Comparison of ENCODE assay signal across 14 mouse cellular contexts in the genomic region with DNA sequence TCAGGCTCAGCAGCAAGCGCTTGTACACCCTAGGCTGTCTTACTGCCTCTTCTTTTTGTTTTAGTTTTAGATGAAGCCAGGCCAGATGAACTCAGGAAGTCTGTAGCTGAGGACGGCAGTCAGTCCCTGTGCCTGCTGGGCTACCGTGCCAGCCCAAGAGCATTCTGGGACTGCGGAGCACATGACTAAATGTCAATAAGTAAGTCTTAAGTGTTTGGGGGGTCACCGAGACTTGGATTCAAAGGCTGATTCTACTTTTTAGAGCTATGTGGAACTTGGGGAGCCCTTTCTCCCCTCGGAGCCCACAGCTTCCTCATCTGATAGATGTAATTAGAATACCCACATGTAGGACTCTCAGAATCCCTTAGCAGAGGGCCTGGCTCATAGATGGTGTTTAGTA. TPM values are rescaled to one million over a fixed set of nuclear protein-coding genes. Genes with fewer than 3 reads are reported as not detected.
DNase-seq lines count a peak whose midpoint lies in the region; ATAC-seq and TF ChIP-seq lines count a peak whose summit lies in the region.
"Had no signal": no experiment of that assay in that cellular context is flagged by ENCODE, and none has a peak within 500 bp of the region (broad histone marks: within the 10 kb centered on the region; RNA-seq: fewer than 3 reads in every experiment).

No protein-coding gene starts in this region.

- 0 out of 2 replicates have a peak, but pooled peaks have one; percentile 14 for TF ChIP-seq POLR2A in CH12.LX (IDR thresholded peaks at IDR 0.05; ENCODE audit: low read depth, low read length)

- H3K27me3 ChIP-seq in heart, embryonic 15.5 days = no peaks in the 10 kb centered on the region
- H3K27me3 ChIP-seq in liver, embryonic 13.5 days = no peaks in the 10 kb centered on the region
- no peaks in the 10 kb centered on the region for H3K27me3 ChIP-seq in liver, embryonic 12.5 days (replicated peaks)
- no peaks in the 10 kb centered on the region for H3K27me3 ChIP-seq in CH12.LX (replicated peaks)
- no peaks in the 10 kb centered on the region for H3K27me3 ChIP-seq in intestine, embryonic 16.5 days (replicated peaks; ENCODE audit: control insufficient read depth, insufficient read depth, low read length)
- H3K27me3 ChIP-seq: embryonic facial prominence, embryonic 15.5 days; neural tube, embryonic 13.5 days had no signal

- no peaks in the 10 kb centered on the region for H3K36me3 ChIP-seq in heart, embryonic 15.5 days
- no peaks in the 10 kb centered on the region for H3K36me3 ChIP-seq in liver, embryonic 13.5 days
- H3K36me3 ChIP-seq in liver, embryonic 12.5 days = no peaks in the 10 kb centered on the region
- H3K36me3 ChIP-seq in CH12.LX (replicated peaks in 1 of 2; ENCODE audit: control insufficient read depth in 1 of 2, insufficient read depth in 1 of 2, low read length in 1 of 2) = peaks cover 0 to 1% of the 10 kb centered on the region in 2 experiments
- H3K36me3 ChIP-seq in intestine, embryonic 16.5 days (ENCODE audit: control insufficient read depth, insufficient read depth, low read length) = no peaks in the 10 kb centered on the region
- H3K36me3 ChIP-seq: embryonic facial prominence, embryonic 15.5 days; neural tube, embryonic 13.5 days had no signal

- no peak for ATAC-seq in heart, embryonic 15.5 days (replicated peaks; ENCODE audit: insufficient number of reproducible peaks, insufficient read depth, low FRiP score, low read depth)
- ATAC-seq in liver, embryonic 13.5 days (ENCODE audit: low read depth) = no peak
- ATAC-seq in liver, embryonic 12.5 days = no peak
- ATAC-seq in intestine, embryonic 16.5 days = no peak

- H3K4me2 ChIP-seq in heart, embryonic 15.5 days = no peak overlapping the region
- no peak overlapping the region for H3K4me2 ChIP-seq in liver, embryonic 13.5 days
- no peak overlapping the region; the same call in 1 of the 2 replicates for H3K4me2 ChIP-seq in liver, embryonic 12.5 days
- no peak overlapping the region for H3K4me2 ChIP-seq in CH12.LX (ENCODE audit: insufficient read depth, low read depth, poor library complexity, severe bottlenecking)
- no peak overlapping the region for H3K4me2 ChIP-seq in intestine, embryonic 16.5 days (ENCODE audit: low read depth, low read length)
- H3K4me2 ChIP-seq: embryonic facial prominence, embryonic 15.5 days; heart, embryonic 11.5 days; neural tube, embryonic 13.5 days had no signal

- no peak for TF ChIP-seq EP300 in CH12.LX (IDR thresholded peaks at IDR 0.05; ENCODE audit: low read length)

- TF ChIP-seq RAD21 in CH12.LX (IDR thresholded peaks at IDR 0.05; ENCODE audit: low read depth, low read length) = no peak

- no peaks in the 10 kb centered on the region for H3K9me3 ChIP-seq in heart, embryonic 15.5 days (replicated peaks)
- H3K9me3 ChIP-seq in liver, embryonic 13.5 days (replicated peaks) = 0 out of 2 replicates have a peak, but pooled peaks cover under 1% of the 10 kb centered on the region
- no peaks in the 10 kb centered on the region for H3K9me3 ChIP-seq in liver, embryonic 12.5 days (replicated peaks)
- H3K9me3 ChIP-seq in CH12.LX (replicated peaks; ENCODE audit: low read length) = no peaks in the 10 kb centered on the region
- no peaks in the 10 kb centered on the region for H3K9me3 ChIP-seq in intestine, embryonic 16.5 days (ENCODE audit: control insufficient read depth, low read length)
- H3K9me3 ChIP-seq: embryonic facial prominence, embryonic 15.5 days; neural tube, embryonic 13.5 days had no signal

- H3K27ac ChIP-seq in heart, embryonic 15.5 days = peak overlapping the region; percentile 32
- 0 out of 2 replicates have a peak overlapping the region, but pooled peaks have one; percentile 11 for H3K27ac ChIP-seq in liver, embryonic 13.5 days
- H3K27ac ChIP-seq in liver, embryonic 12.5 days = no peak overlapping the region
- H3K27ac ChIP-seq in CH12.LX (ENCODE audit: insufficient read depth, low read depth) = no peak overlapping the region
- H3K27ac ChIP-seq in intestine, embryonic 16.5 days (ENCODE audit: low read length) = peak overlapping the region; percentile 65
- H3K27ac ChIP-seq: embryonic facial prominence, embryonic 15.5 days had no signal

- peaks cover 23% of the 10 kb centered on the region for H3K79me2 ChIP-seq in CH12.LX (replicated peaks; ENCODE audit: control insufficient read depth, extremely low read depth, insufficient read depth, poor library complexity, severe bottlenecking)

- 68% methylated on average over 6 of the region's 6 CpGs for WGBS in heart, embryonic 15.5 days
- WGBS in liver, embryonic 13.5 days (ENCODE audit: insufficient replicate concordance) = 61% methylated on average over 6 of the region's 6 CpGs
- WGBS in liver, embryonic 12.5 days (ENCODE audit: insufficient replicate concordance) = 59% methylated on average over 6 of the region's 6 CpGs
- WGBS in intestine, embryonic 16.5 days = 75% methylated on average over 6 of the region's 6 CpGs

- H3K4me1 ChIP-seq in heart, embryonic 15.5 days (replicated peaks) = peaks cover 25% of the 10 kb centered on the region
- H3K4me1 ChIP-seq in liver, embryonic 13.5 days (replicated peaks) = peaks cover 65% of the 10 kb centered on the region
- H3K4me1 ChIP-seq in liver, embryonic 12.5 days = peaks cover 62% of the 10 kb centered on the region
- H3K4me1 ChIP-seq in CH12.LX (ENCODE audit: control insufficient read depth in 1 of 2, insufficient read depth in 2 of 2) = peaks cover 5 to 32% of the 10 kb centered on the region in 2 experiments; a peak in 3 of 4 replicates
- H3K4me1 ChIP-seq in intestine, embryonic 16.5 days (ENCODE audit: control insufficient read depth, insufficient read depth, low read length) = peaks cover 29% of the 10 kb centered on the region

- no peak overlapping the region for H3K9ac ChIP-seq in heart, embryonic 15.5 days
- H3K9ac ChIP-seq in liver, embryonic 13.5 days = no peak overlapping the region
- no peak overlapping the region for H3K9ac ChIP-seq in liver, embryonic 12.5 days
- no peak overlapping the region for H3K9ac ChIP-seq in CH12.LX (ENCODE audit: insufficient read depth, low read depth)
- peak overlapping the region; percentile 36; the same call in 1 of the 2 replicates for H3K9ac ChIP-seq in intestine, embryonic 16.5 days (ENCODE audit: low read depth, low read length)
- H3K9ac ChIP-seq: embryonic facial prominence, embryonic 15.5 days; neural tube, embryonic 13.5 days had no signal

- in situ Hi-C loops in CH12.LX (cut with MboI; ENCODE audit: low pct_ligation_motif_present, low pct_unique_long_range_greater_than_20kb, low sequenced_read_pairs) = no loop called here

- no peak overlapping the region for H3K4me3 ChIP-seq in heart, embryonic 15.5 days
- no peak overlapping the region for H3K4me3 ChIP-seq in liver, embryonic 13.5 days (replicated peaks)
- no peak overlapping the region for H3K4me3 ChIP-seq in liver, embryonic 12.5 days
- H3K4me3 ChIP-seq in CH12.LX (replicated peaks in 1 of 3; ENCODE audit: low read depth in 2 of 3, low read length in 2 of 3, poor library complexity in 1 of 3) = peak overlapping the region in 1 of 3 experiments; percentile 39
- no peak overlapping the region for H3K4me3 ChIP-seq in intestine, embryonic 16.5 days (ENCODE audit: low read length)
- H3K4me3 ChIP-seq: embryonic facial prominence, embryonic 15.5 days; neural tube, embryonic 13.5 days had no signal

- no peak for DNase-seq in heart, adult 8-10 months (ENCODE audit: low spot score)
- DNase-seq in liver, embryonic 13.5 days = no peak
- DNase-seq in CH12.LX (ENCODE audit: extremely low read depth) = no peak
- no peak for DNase-seq in cerebellum, adult 9-10 months
- DNase-seq in cerebellum, postnatal 10 days = no peak
- DNase-seq: cerebellum, postnatal 25 days; midbrain, embryonic 14.5 days; right cerebral cortex, postnatal 25 days had no signal

- TF ChIP-seq CTCF in CH12.LX (conservative IDR thresholded peaks at IDR 0.05 in 1 of 2, IDR thresholded peaks at IDR 0.05 in 1 of 2; ENCODE audit: low read depth in 2 of 2, low read length in 2 of 2) = no peak

- dilution Hi-C loops in CH12.LX (cut with MboI; ENCODE audit: extremely low pct_ligation_motif_present, extremely low pct_unique_long_range_greater_than_20kb, low sequenced_read_pairs) = no loop called here

RNA-seq across cellular contexts. Expression of gene Mlec, which starts 2.7 kb away (rescaled TPM):
- 54.4 and 76.7 TPM in 2 replicates for polyA plus RNA-seq in heart, embryonic 15.5 days (2015; fragmentation: Nextera tagmentation; extraction: Ambion mirVana)
- 10 to 100 TPM; 75.2 to 88.5 (median 78.8) TPM for total RNA-seq in heart, adult 8-10 months (2022)
- 23.0 and 26.0 TPM in 2 replicates for polyA plus RNA-seq in liver, embryonic 13.5 days (2015; fragmentation: Nextera tagmentation; extraction: Ambion mirVana)
- 46.8 and 49.2 TPM in 2 replicates for polyA plus RNA-seq in liver, embryonic 12.5 days (2016; fragmentation: Nextera tagmentation; extraction: Ambion mirVana)
- total RNA-seq in CH12.LX (2012; rRNA removed) (128 and 144 TPM in 2 replicates), CH12.LX (2014; rRNA removed) (91.6 and 101 TPM in 2 replicates)
- polyA plus RNA-seq in CH12.LX (2012; ENCODE audit: insufficient read length, low read depth) = 143 and 164 TPM in 2 replicates
- 68.5 and 82.4 TPM in 2 replicates for polyA plus RNA-seq in intestine, embryonic 16.5 days (2015; fragmentation: Nextera tagmentation; extraction: Ambion mirVana)

RNA-seq across cellular contexts. Expression of gene Unc119b, which starts 25.9 kb away (rescaled TPM):
- polyA plus RNA-seq in heart, embryonic 15.5 days (2015; fragmentation: Nextera tagmentation; extraction: Ambion mirVana) = 18.1 and 21.8 TPM in 2 replicates
- total RNA-seq in heart, adult 8-10 months (2022) = 10 to 100 TPM; 11.8 to 18.5 (median 14.5) TPM
- 8.7 and 10.4 TPM in 2 replicates for polyA plus RNA-seq in liver, embryonic 13.5 days (2015; fragmentation: Nextera tagmentation; extraction: Ambion mirVana)
- 16.1 and 17.6 TPM in 2 replicates for polyA plus RNA-seq in liver, embryonic 12.5 days (2016; fragmentation: Nextera tagmentation; extraction: Ambion mirVana)
- 21.7 and 22.6 TPM in 2 replicates for total RNA-seq in CH12.LX (2012; rRNA removed)
- 11.9 and 13.3 TPM in 2 replicates for total RNA-seq in CH12.LX (2014; rRNA removed)
- 17.7 and 18.4 TPM in 2 replicates for polyA plus RNA-seq in CH12.LX (2012; ENCODE audit: insufficient read length, low read depth)
- 22.1 and 23.2 TPM in 2 replicates for polyA plus RNA-seq in intestine, embryonic 16.5 days (2015; fragmentation: Nextera tagmentation; extraction: Ambion mirVana)

RNA-seq across cellular contexts. Expression of gene Cabp1, which starts 33.5 kb away (rescaled TPM):
- 0.96 and 1.2 TPM in 2 replicates for polyA plus RNA-seq in heart, embryonic 15.5 days (2015; fragmentation: Nextera tagmentation; extraction: Ambion mirVana)
- 1 to 10 TPM; 1.7 to 2.6 (median 1.9) TPM for total RNA-seq in heart, adult 8-10 months (2022)
- not detected in 2 replicates for polyA plus RNA-seq in liver, embryonic 13.5 days (2015; fragmentation: Nextera tagmentation; extraction: Ambion mirVana)
- 0.20 and 0.36 TPM in 2 replicates for polyA plus RNA-seq in liver, embryonic 12.5 days (2016; fragmentation: Nextera tagmentation; extraction: Ambion mirVana)
- total RNA-seq in CH12.LX (2012; rRNA removed) (0.71 and 1.7 TPM in 2 replicates), CH12.LX (2014; rRNA removed) (0.38 and 0.59 TPM in 2 replicates)
- 1.7 and 1.8 TPM in 2 replicates for polyA plus RNA-seq in CH12.LX (2012; ENCODE audit: insufficient read length, low read depth)
- polyA plus RNA-seq in intestine, embryonic 16.5 days (2015; fragmentation: Nextera tagmentation; extraction: Ambion mirVana) = 0.80 and 1.2 TPM in 2 replicates

RNA-seq across cellular contexts. Expression of gene Acads, which starts 41.5 kb away (rescaled TPM):
- polyA plus RNA-seq in heart, embryonic 15.5 days (2015; fragmentation: Nextera tagmentation; extraction: Ambion mirVana) = 122 and 123 TPM in 2 replicates
- 100 to 1,000 TPM; 225 to 279 (median 244) TPM for total RNA-seq in heart, adult 8-10 months (2022)
- polyA plus RNA-seq in liver, embryonic 13.5 days (2015; fragmentation: Nextera tagmentation; extraction: Ambion mirVana) = 40.9 and 41.5 TPM in 2 replicates
- polyA plus RNA-seq in liver, embryonic 12.5 days (2016; fragmentation: Nextera tagmentation; extraction: Ambion mirVana) = 43.9 and 51.1 TPM in 2 replicates
- 49.2 and 57.8 TPM in 2 replicates for total RNA-seq in CH12.LX (2012; rRNA removed)
- 43.1 and 46.6 TPM in 2 replicates for total RNA-seq in CH12.LX (2014; rRNA removed)
- 37.7 and 43.0 TPM in 2 replicates for polyA plus RNA-seq in CH12.LX (2012; ENCODE audit: insufficient read length, low read depth)
- polyA plus RNA-seq in intestine, embryonic 16.5 days (2015; fragmentation: Nextera tagmentation; extraction: Ambion mirVana) = 150 and 162 TPM in 2 replicates

Comparison
In these comparisons a context has a peak if more than half of its experiments do, and no peak if none do; other contexts are left out.
1. H3K27ac ChIP-seq: peak in heart, embryonic 15.5 days (single experiment), liver, embryonic 13.5 days (single experiment) and intestine, embryonic 16.5 days (single experiment); none in liver, embryonic 12.5 days (single experiment) and CH12.LX (single experiment).